13 mouse cellular contexts compared by ENCODE assay signal in the genomic region with DNA sequence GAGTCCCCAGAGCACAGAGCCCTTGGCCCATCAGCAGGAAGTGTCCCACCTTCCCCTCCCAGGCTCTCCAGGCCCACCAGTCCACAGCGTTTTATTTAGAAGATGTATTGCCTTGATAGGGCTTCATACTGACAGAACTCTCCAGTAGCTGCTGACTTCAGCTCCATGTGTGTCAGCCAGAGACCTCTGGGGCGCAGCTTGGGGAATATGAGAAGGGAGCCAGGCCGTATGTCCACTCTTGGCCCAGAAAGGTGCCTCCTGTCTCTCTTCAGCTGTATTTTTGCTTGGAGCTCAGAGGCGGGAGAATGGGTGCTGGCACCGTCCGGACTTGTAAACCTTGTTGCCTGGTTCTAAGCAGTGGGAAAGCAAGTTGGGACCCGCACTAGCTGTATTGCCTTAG. TPM values are rescaled to one million over a fixed set of nuclear protein-coding genes. Genes with fewer than 3 reads are reported as not detected.
DNase-seq lines count a peak whose midpoint lies in the region; ATAC-seq and TF ChIP-seq lines count a peak whose summit lies in the region.
"Had no signal": no experiment of that assay in that cellular context is flagged by ENCODE, and none has a peak within 500 bp of the region (broad histone marks: within the 10 kb centered on the region; RNA-seq: fewer than 3 reads in every experiment).

No protein-coding gene starts in this region.

- TF ChIP-seq EP300 in heart, postnatal 0 days (IDR thresholded peaks at IDR 0.05; ENCODE audit: low read depth) = no peak

- WGBS in heart, postnatal 0 days = 78% methylated on average over 7 of the region's 7 CpGs

- no peaks in the 10 kb centered on the region for H3K9me3 ChIP-seq in heart, postnatal 0 days (replicated peaks; ENCODE audit: control insufficient read depth, low read length)
- H3K9me3 ChIP-seq: intestine, embryonic 15.5 days had no signal

- H3K4me1 ChIP-seq in heart, postnatal 0 days (ENCODE audit: control insufficient read depth, insufficient read depth) = peaks cover 21% of the 10 kb centered on the region
- no peaks in the 10 kb centered on the region; the same call in none of the 2 replicates for H3K4me1 ChIP-seq in testis, adult 2 months (ENCODE audit: control insufficient read depth, insufficient read depth, low read length)

- H3K4me2 ChIP-seq in heart, postnatal 0 days (ENCODE audit: low read depth, low read length) = no peak overlapping the region
- H3K4me2 ChIP-seq: intestine, embryonic 15.5 days had no signal

- no peak overlapping the region for H3K4me3 ChIP-seq in heart, postnatal 0 days (ENCODE audit: low read depth, low read length)
- H3K4me3 ChIP-seq in testis, adult 2 months (ENCODE audit: control insufficient read depth, low read depth, low read length) = no peak overlapping the region
- H3K4me3 ChIP-seq: erythroblast, embryonic 14.5 days; intestine, embryonic 15.5 days; layer of hippocampus, adult 2 months had no signal

- TF ChIP-seq POLR2A in testis, adult 2 months (IDR thresholded peaks at IDR 0.05; ENCODE audit: control insufficient read depth, low read depth, low read length) = 0 out of 2 replicates have a peak, but pooled peaks have one; percentile 7

- no peak overlapping the region for H3K9ac ChIP-seq in heart, postnatal 0 days (replicated peaks; ENCODE audit: low read depth, low read length)
- H3K9ac ChIP-seq: intestine, embryonic 15.5 days had no signal

- peaks cover 72% of the 10 kb centered on the region for H3K36me3 ChIP-seq in heart, postnatal 0 days (replicated peaks; ENCODE audit: control insufficient read depth, insufficient read depth, low read length)
- no peaks in the 10 kb centered on the region for H3K36me3 ChIP-seq in testis, adult 2 months (ENCODE audit: control insufficient read depth, insufficient read depth, low read length)

- intact Hi-C loops in heart, postnatal 10 days (cut with DNase I) = no loop called here

- peak; percentile 82 for DNase-seq in cerebellum, adult 11-12 months
- DNase-seq in cerebellum, postnatal 10 days = no peak
- DNase-seq in heart, postnatal 0 days (ENCODE audit: low spot score) = no peak
- no peak for DNase-seq in heart, postnatal 10 days
- DNase-seq in testis, postnatal 10 days (ENCODE audit: low spot score) = no peak
- no peak for DNase-seq in layer of hippocampus, adult 18-20 months (ENCODE audit: low spot score in 2 of 2)
- DNase-seq in layer of hippocampus, postnatal 36 days = no peak
- DNase-seq: lung, postnatal 14 days; thymus, adult 2 months had no signal

- peak overlapping the region; percentile 12; the same call in 1 of the 2 replicates for H3K27ac ChIP-seq in heart, postnatal 0 days (ENCODE audit: low read depth)
- peak overlapping the region; percentile 35 for H3K27ac ChIP-seq in testis, adult 2 months (ENCODE audit: control insufficient read depth, insufficient read depth, low read depth, low read length)
- H3K27ac ChIP-seq: intestine, embryonic 15.5 days; layer of hippocampus, adult 2 months had no signal

- ATAC-seq in heart, postnatal 0 days (ENCODE audit: insufficient read depth, low read depth) = no peak
- ATAC-seq: intestine, embryonic 15.5 days had no signal

- no peaks in the 10 kb centered on the region for H3K27me3 ChIP-seq in heart, postnatal 0 days (ENCODE audit: control insufficient read depth, insufficient read depth, low read length)
- H3K27me3 ChIP-seq in testis, adult 2 months (ENCODE audit: control insufficient read depth, insufficient read depth, low read length) = no peaks in the 10 kb centered on the region
- H3K27me3 ChIP-seq: intestine, embryonic 15.5 days had no signal

- no peak for TF ChIP-seq CTCF in heart, postnatal 0 days (IDR thresholded peaks at IDR 0.05; ENCODE audit: low read depth)
- no peak for TF ChIP-seq CTCF in testis, adult 2 months (IDR thresholded peaks at IDR 0.05; ENCODE audit: control insufficient read depth, insufficient read depth, insufficient replicate concordance, low read depth, low read length)

RNA-seq across cellular contexts. Expression of a gene that starts 11.8 kb away (rescaled TPM):
- total RNA-seq in heart, postnatal 0 days (2014; rRNA removed; ENCODE audit: low replicate concordance) = 2,397 and 2,522 TPM in 2 replicates
- polyA plus RNA-seq in heart, postnatal 0 days (2015; fragmentation: Nextera tagmentation; extraction: Ambion mirVana) = 877 and 933 TPM in 2 replicates
- 100 to 1,000 TPM; 788 to 793 TPM for total RNA-seq in heart, postnatal 10 days (2021)
- polyA plus RNA-seq in testis, adult 2 months (2012; rRNA removed) = 1,431 and 1,500 TPM in 2 replicates
- 100 to 1,000 TPM; 210 to 218 TPM for total RNA-seq in layer of hippocampus, adult 18-20 months (2021)
- total RNA-seq in layer of hippocampus, postnatal 36 days (2021) = 100 to 1,000 TPM; 223 to 227 TPM

RNA-seq across cellular contexts. Expression of a gene that starts 17.6 kb away (rescaled TPM):
- total RNA-seq in heart, postnatal 0 days (2014; rRNA removed; ENCODE audit: low replicate concordance) = 38.3 and 42.8 TPM in 2 replicates
- polyA plus RNA-seq in heart, postnatal 0 days (2015; fragmentation: Nextera tagmentation; extraction: Ambion mirVana) = 12.9 and 13.6 TPM in 2 replicates
- total RNA-seq in heart, postnatal 10 days (2021) = 10 to 100 TPM; 47.2 to 51.7 TPM
- polyA plus RNA-seq in testis, adult 2 months (2012; rRNA removed) = 67.7 and 77.1 TPM in 2 replicates
- total RNA-seq in layer of hippocampus, adult 18-20 months (2021) = 10 to 100 TPM; 64.0 to 68.7 TPM
- total RNA-seq in layer of hippocampus, postnatal 36 days (2021) = 10 to 100 TPM; 69.4 to 73.1 TPM

RNA-seq across cellular contexts. Expression of a gene that starts 40.9 kb away (rescaled TPM):
- total RNA-seq in heart, postnatal 0 days (2014; rRNA removed; ENCODE audit: low replicate concordance) = 66.6 and 68.8 TPM in 2 replicates
- polyA plus RNA-seq in heart, postnatal 0 days (2015; fragmentation: Nextera tagmentation; extraction: Ambion mirVana) = 19.3 and 19.9 TPM in 2 replicates
- total RNA-seq in heart, postnatal 10 days (2021) = 10 to 100 TPM; 58.9 to 64.7 TPM
- 81.6 and 82.6 TPM in 2 replicates for polyA plus RNA-seq in testis, adult 2 months (2012; rRNA removed)
- 10 to 100 TPM; 34.5 to 42.3 TPM for total RNA-seq in layer of hippocampus, adult 18-20 months (2021)
- total RNA-seq in layer of hippocampus, postnatal 36 days (2021) = 10 to 100 TPM; 39.8 to 46.1 TPM
